Mouse (Mus musculus) stomach, postnatal 0 days (tissue): Measurements from ENCODE around the gene Usf2. TPM values are rescaled to one million over a fixed set of nuclear protein-coding genes. Genes with fewer than 3 reads are reported as not detected.

ENCODE experiments used
- ATAC-seq: fragments of 200-750 bp; cut with Nextera tagmentation; 2 replicates; pipeline ENCODE4 v1.8.0; 2017; ENCODE audit not compliant: low FRiP score, low TSS enrichment
- DNase-seq: peaks from one replicate; pipeline ENCODE4 v3.0.0-alpha.2; 2016; ENCODE audit warnings: low spot score
- H3K27ac ChIP-seq: fragments of 300-500 bp; sonication (generic); replicated peaks from 2 replicates; pipeline ENCODE4 v1.5.1; 2014; ENCODE audit warnings: mild to moderate bottlenecking, control low read depth
- H3K27me3 ChIP-seq: fragments of 300-500 bp; sonication (generic); 2 replicates; pipeline ENCODE4 v1.6.1; 2014; ENCODE audit warnings: low read length; ENCODE audit not compliant: control insufficient read depth, insufficient read depth
- H3K36me3 ChIP-seq: fragments of 300-500 bp; sonication (generic); 2 replicates; pipeline ENCODE4 v1.6.1; 2014; ENCODE audit warnings: low read length, mixed read lengths; ENCODE audit not compliant: control insufficient read depth, insufficient read depth
- H3K4me1 ChIP-seq: fragments of 300-500 bp; sonication (generic); replicated peaks from 2 replicates; pipeline ENCODE4 v1.6.1; 2014; ENCODE audit warnings: antibody characterized with exemption; ENCODE audit not compliant: control insufficient read depth, insufficient read depth
- H3K4me2 ChIP-seq: fragments of 300-500 bp; sonication (generic); replicated peaks from 2 replicates; pipeline ENCODE4 v1.6.1; 2014; ENCODE audit warnings: low read depth, mild to moderate bottlenecking, control low read depth, moderate library complexity
- H3K4me3 ChIP-seq: fragments of 300-500 bp; sonication (generic); 2 replicates; pipeline ENCODE4 v1.5.1; 2014; ENCODE audit warnings: low read depth, low read length, control low read depth
- H3K9ac ChIP-seq: fragments of 300-500 bp; sonication (generic); 2 replicates; pipeline ENCODE4 v1.6.1; 2014; ENCODE audit warnings: mild to moderate bottlenecking, low read length, control low read depth, mixed read lengths
- H3K9me3 ChIP-seq: fragments of 300-500 bp; sonication (generic); 2 replicates; pipeline ENCODE4 v1.6.1; 2016; ENCODE audit warnings: low read length; ENCODE audit not compliant: control insufficient read depth
- CTCF ChIP-seq: IDR thresholded peaks from 2 replicates; pipeline ENCODE4 v1.5.1; 2016; ENCODE audit warnings: antibody characterized with exemption, low read depth, mild to moderate bottlenecking, moderate library complexity
- EP300 ChIP-seq: optimal IDR thresholded peaks from 2 replicates; pipeline ENCODE3; 2016; ENCODE audit warnings: antibody characterized with exemption
- WGBS: fragments of 180-500 bp; shearing (Covaris S2); extraction: QIAGEN DNeasy Blood & Tissue Kit; methylation state at CpG from one replicate; pipeline ENCODE4 v1.1.7; 2014; 5-methylcytosine and 5-hydroxymethylcytosine counted together
- polyA plus RNA-seq: library from polyadenylated mRNA; unstranded; fragments of >200 nt; fragmentation: Nextera tagmentation; extraction: Ambion mirVana; gene quantifications from 2 replicates; pipeline ENCODE4 v1.2.1, GENCODE M21; 2015

Gene Usf2
- polyA plus RNA-seq, 1 experiment from 2014 or later: 12.0 TPM

DNA sequence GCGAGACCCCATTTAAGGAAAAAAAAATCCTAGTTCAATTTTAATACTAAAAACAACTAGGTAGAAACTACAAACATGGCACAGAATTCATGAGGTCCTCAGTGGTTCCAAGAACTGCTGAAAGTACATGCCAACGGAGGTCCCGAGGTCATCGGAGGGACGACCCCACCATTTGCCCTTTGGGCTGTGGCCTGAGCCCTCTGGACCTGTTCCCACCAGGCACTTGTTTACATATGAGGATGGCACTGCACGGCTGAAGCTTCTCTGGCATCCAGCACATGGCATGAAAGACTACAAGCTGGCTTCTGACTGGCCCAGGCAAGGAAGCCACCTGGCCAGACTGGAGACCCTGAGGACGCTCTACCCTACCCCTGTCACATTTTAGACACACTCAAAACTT lies 7.8 kb upstream of the Usf2 start:
- Histone ChIP-seq H3K36me3 (peaks cover 2% of the 10 kb centered on the region; the same call in 1 of the 2 replicates), H3K9ac (no peak overlapping the region), H3K27me3 (no peaks in the 10 kb centered on the region), H3K4me2 (no peak overlapping the region), H3K4me3 (no peak overlapping the region), H3K9me3 (no peaks in the 10 kb centered on the region), H3K27ac (no peak overlapping the region), H3K4me1 (no peaks in the 10 kb centered on the region)
- 82% methylated on average over 7 of the region's 7 CpGs for whole genome bisulfite sequencing
- no peak for ATAC-seq
- TF ChIP-seq CTCF (no peak), EP300 (no peak)
- no peak for DNase-seq

DNA sequence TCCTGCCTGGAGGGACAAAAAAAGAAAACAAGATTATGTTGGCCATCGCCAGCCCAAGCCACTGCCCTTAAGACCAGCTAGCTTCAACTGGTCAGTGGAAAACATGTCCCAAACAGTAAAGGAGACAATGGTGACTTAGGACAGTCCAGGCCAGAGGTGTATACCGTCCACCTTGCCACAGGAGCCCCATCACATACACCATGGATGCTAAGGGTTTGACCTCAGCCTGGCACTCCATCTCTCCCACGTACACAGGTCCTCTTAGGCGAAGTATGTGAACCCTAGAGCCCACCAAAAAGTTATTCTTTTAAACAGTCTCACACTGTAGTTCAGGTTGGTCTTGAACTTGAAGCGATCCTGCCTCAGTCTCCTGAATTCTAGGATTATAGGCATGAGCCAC lies 6.3 kb upstream of the Usf2 start:
- no peak for TF ChIP-seq CTCF
- no peak for TF ChIP-seq EP300
- Histone ChIP-seq H3K27me3 (no peaks in the 10 kb centered on the region), H3K36me3 (peaks cover 2% of the 10 kb centered on the region; the same call in 1 of the 2 replicates), H3K4me1 (peaks cover 6% of the 10 kb centered on the region; the same call in 1 of the 2 replicates), H3K9ac (no peak overlapping the region), H3K4me2 (no peak overlapping the region), H3K27ac (no peak overlapping the region), H3K9me3 (no peaks in the 10 kb centered on the region), H3K4me3 (no peak overlapping the region)
- no peak for ATAC-seq
- 93% methylated on average over 5 of the region's 5 CpGs for WGBS
- no peak for DNase-seq

DNA sequence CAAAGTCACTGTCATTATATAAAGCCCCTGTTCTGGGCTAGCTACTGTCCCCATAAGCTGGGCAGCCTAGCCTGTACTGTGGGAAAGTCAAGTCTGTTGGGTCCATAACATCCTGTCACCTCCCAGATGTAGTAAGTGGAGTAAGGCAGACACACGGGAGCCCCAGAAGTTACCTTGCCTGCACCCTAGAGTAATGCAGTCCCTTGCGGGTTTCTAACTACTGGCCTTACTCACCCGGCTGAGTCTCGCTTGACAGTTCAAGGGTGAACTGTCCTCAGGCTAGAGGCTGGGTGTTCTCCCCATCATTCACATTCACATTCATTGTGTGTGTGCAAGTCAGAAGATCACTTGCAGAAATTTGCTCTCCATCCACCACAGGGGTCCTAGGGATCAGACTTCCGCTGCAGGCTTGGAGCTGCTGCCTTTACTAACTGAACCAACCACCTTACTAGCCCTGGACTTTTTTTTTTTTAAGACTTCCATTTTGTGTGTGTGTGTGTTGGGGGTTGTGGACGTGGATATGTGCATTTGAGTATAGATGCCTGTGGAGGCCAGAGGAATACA lies 3.3 kb upstream of the Usf2 start:
- DNase-seq (no peak), ATAC-seq (no peak)
- Histone ChIP-seq H3K9ac (no peak overlapping the region), H3K27me3 (no peaks in the 10 kb centered on the region), H3K36me3 (peaks cover 5% of the 10 kb centered on the region; the same call in 1 of the 2 replicates), H3K9me3 (no peaks in the 10 kb centered on the region), H3K4me3 (no peak overlapping the region), H3K4me1 (peaks cover 10% of the 10 kb centered on the region; the same call in 1 of the 2 replicates), H3K4me2 (no peak overlapping the region), H3K27ac (no peak overlapping the region)
- WGBS: 82% methylated on average over 6 of the region's 6 CpGs
- no peak for TF ChIP-seq CTCF
- TF ChIP-seq EP300: no peak

DNA sequence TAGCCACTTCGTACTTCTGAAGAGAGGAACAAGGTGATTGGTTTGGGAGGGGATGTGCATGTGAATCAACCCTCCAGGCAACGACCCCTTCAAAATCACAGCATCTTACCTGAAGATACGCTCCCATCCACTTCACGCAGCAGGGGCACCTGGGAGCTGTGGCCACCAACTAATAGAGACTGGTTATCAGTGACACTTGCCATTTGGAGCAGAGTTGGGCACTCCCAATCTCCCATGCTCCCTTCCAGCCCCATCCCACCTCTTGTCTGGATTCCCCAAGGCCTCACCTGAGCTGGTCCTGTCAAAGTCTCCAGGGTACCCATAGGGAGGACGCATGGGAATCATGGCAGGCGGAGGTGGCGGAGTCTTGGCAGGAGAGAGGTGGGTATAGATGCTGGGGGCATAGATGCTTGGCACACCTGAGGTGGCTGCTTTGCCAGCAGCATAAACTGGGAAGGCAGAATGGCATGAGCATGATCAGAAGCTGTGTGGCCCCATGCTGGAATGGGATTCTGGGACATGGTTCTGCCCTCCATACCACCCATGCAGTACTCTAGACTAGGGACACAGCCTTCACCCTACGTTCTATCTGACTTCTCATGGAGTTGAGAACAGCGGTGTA lies 2.4 kb upstream of the Usf2 start:
- peaks cover 7% of the 10 kb centered on the region; the same call in 1 of the 2 replicates for H3K36me3 ChIP-seq
- H3K4me1 ChIP-seq: peaks cover 10% of the 10 kb centered on the region; the same call in 1 of the 2 replicates
- H3K27ac ChIP-seq: no peak overlapping the region
- H3K4me2 ChIP-seq: no peak overlapping the region
- H3K9me3 ChIP-seq: no peaks in the 10 kb centered on the region
- no peak for TF ChIP-seq EP300
- no peak for TF ChIP-seq CTCF
- no peaks in the 10 kb centered on the region for H3K27me3 ChIP-seq
- H3K9ac ChIP-seq: no peak overlapping the region
- ATAC-seq (no peak), DNase-seq (no peak)
- 94% methylated on average over 9 of the region's 9 CpGs for WGBS
- no peak overlapping the region for H3K4me3 ChIP-seq

DNA sequence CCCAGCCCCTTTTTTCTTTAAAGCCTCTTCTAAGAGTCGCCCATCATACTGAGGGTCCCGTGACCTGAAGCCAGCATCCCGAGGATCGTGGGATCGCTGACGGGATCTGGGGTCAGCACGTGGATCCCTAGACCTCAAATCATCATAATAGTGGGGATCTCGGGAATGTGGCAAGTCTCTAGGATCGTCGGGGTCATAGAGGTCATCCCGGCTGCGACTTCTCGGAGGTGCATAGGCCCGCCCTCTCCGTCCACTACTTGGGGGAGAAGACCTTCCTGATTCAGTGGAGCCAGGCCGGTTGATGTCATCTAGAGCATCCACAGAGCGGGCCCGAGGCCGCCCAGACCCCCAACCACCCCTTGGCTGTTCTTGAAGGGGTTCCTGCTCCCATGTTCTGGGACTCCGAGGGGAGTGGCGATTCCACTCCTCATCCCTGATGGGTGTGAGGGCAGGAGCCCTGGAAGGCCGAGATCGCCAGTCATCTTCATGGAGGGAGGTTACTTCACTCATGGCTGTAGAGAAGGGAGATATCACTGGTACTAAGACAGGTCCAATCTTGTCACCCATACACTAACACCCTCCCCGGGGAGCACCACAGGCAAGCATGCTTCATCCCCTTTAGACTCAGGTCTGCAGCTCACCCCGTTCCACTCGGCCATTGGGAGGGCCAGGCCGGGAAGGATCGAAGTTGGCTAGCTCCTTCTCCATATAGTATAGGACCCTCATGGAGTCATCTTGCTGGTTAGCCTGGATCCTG lies 1.7 kb upstream of the Usf2 start:
- no peak for ATAC-seq
- 62% methylated on average over 28 of the region's 28 CpGs for WGBS

More for the DNA sequence above, 1.7 kb upstream of the Usf2 start:
- peak overlapping the region; percentile 99 for H3K27ac ChIP-seq
- peak; percentile 35 for DNase-seq
- peak overlapping the region; percentile 100 for H3K9ac ChIP-seq
- H3K9me3 ChIP-seq: no peaks in the 10 kb centered on the region
- TF ChIP-seq CTCF: no peak
- no peak for TF ChIP-seq EP300
- peaks cover 10% of the 10 kb centered on the region; the same call in 1 of the 2 replicates for H3K4me1 ChIP-seq
- peak overlapping the region; percentile 96 for H3K4me3 ChIP-seq
- H3K36me3 ChIP-seq: peaks cover 10% of the 10 kb centered on the region
- H3K4me2 ChIP-seq: peak overlapping the region; percentile 78
- no peaks in the 10 kb centered on the region for H3K27me3 ChIP-seq
